Mouse (Mus musculus) c-Kit-positive CD71-positive TER-119-positive erythroid progenitor cells, embryonic 14.5 days (primary cell): ENCODE measurements around the gene 2310061N02Rik.
"Not testable (repeated sequence)": the region's sequence is repeated elsewhere in the genome, so short reads cannot be mapped to it uniquely, and the experiment has no call there.

Source experiments
- DNase-seq: peaks from one replicate; pipeline ENCODE4 v3.0.0-alpha.2; 2013; ENCODE audit warnings: low spot score

Gene 2310061N02Rik

DNA sequence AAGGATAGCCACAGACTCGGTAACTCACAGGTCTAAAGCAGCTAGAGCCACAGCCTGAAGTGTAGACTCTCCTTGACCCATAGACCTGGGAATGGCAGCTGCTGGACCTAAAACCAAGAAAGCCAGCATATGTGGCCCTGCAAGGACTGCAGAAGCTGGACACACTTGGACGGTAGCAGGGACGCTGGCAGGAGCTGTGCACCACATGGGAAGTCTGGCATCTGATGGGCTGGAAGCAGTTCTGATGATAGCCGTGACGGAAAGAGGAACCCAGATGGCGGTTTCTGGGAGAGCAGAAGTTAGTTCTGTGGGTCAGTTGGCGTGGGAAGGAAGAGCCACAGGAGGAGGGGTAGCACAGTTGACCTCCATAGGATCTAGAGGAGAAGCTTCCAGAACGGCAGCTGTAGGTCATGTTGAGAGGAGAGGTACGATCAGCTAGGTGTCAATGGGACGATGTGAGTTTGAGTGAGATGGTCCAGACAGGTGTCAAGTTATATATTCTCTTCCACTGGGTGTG is at the start of gene 2310061N02Rik:
Gene 2310061N02Rik, minus strand, starts transcription at position 467 of the 517 bp plus-strand sequence.
- DNase-seq = no peak

DNA sequence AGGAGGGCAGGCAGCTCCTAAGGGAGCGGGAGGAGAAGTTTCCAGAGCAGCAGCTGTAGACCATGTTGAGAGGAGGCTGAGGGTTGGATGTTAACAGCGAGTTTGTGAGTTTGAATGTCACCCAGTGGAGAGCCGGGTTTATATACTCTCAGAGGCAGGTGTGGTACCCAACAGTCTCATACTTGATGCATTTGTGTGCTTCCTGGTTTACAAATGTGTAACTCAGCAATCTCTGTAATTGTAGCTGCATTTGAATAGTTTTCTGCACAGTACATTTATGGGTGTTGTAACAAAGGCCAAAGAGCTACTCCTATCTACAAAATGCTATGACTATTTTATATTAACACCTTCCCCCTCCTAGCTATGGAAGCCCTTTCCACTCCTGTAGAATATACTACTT is 43.8 kb upstream of the 2310061N02Rik start, which contains the start of gene Krtap13:
Gene Krtap13, minus strand, starts transcription at position 101 of the 400 bp plus-strand sequence.
- DNase-seq = not testable (repeated sequence)

- DNase-seq = no peak
Measured at GRCm38 (mm10) chr16:88747943-88748342, 40.2 kb upstream of the 2310061N02Rik start.

- no peak for DNase-seq
Measured at GRCm38 (mm10) chr16:88744750-88745340, 37.1 kb upstream of the 2310061N02Rik start.

DNA sequence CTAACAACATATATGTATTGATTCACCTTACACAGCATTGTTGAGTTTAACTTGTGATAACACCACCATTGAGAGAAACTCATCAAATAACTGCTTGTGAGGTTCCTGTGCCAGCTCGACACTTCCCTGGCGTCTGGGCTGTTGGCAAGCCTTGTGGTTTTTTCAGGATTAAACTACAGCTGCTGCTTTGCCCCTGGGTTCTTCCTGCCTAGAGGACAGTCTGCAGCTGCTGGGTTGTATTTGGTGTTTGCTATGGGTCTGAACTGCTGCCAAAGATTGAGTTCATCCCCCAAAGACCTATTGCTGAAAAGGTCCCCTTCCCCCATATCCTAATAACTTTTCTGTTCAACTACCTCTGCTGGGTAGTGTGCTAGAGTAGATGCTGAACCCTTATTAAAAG is 27.6 kb upstream of the 2310061N02Rik start:
- no peak for DNase-seq

GRCm38 (mm10) chr16:88728812-88729275 is 21.1 kb upstream of the 2310061N02Rik start, which contains the start of gene Krtap13-1:
TSS of gene Krtap13-1 (plus strand) at chr16:88728862.
- DNase-seq = no peak

GRCm38 (mm10) chr16:88720031-88720430 is 12.3 kb upstream of the 2310061N02Rik start:
- no peak for DNase-seq

GRCm38 (mm10) chr16:88716549-88716948 is 8.8 kb upstream of the 2310061N02Rik start:
- no peak for DNase-seq

DNA sequence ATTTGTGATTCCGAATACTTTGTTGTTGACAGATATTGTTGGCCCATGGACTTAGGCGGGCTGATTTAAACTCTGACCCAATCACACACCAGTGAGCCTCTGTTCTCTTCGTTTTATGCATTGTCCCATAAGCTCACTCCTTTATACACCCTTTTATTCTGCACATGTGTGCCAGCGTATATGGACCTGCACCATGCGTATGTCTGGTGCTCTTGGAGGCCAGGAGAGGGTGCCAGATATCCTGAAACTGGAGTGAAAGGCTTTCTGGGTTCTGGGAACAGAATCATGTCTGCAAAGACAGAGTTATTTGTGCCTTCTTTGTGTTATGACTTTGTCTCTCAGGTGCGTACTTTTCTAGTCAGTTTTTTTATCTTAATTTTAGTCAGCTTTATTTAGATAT is 3.5 kb upstream of the 2310061N02Rik start:
- DNase-seq = no peak

- DNase-seq = no peak
Measured at GRCm38 (mm10) chr16:88710757-88711156, 3.0 kb upstream of the 2310061N02Rik start.

- no peak for DNase-seq
Measured at GRCm38 (mm10) chr16:88701072-88701864, 6.5 kb downstream of the 2310061N02Rik start.

- DNase-seq = no peak
Measured at GRCm38 (mm10) chr16:88696256-88696655, 11.5 kb downstream of the 2310061N02Rik start.

- DNase-seq = no peak
Measured at GRCm38 (mm10) chr16:88681282-88681681, 26.5 kb downstream of the 2310061N02Rik start.

DNA sequence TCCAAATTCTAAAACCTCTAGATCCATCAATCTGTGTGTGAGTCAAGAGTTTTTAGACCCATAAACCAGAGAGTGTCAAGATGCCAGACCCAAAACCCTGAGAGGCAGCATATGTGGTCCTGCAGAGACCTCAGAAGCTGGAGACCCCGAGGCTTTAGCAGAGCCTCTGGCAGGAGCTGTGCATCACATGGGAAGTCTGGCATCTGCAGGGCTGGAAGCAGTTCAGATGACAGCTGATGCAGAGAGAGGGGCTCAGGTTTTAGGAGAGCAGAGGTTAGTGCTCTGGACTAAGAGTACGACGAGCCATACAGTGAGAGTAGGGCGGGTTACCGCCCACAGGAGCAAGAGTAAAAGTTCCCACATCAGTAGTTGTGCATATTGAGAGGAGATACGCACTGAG is 28.7 kb downstream of the 2310061N02Rik start:
- DNase-seq = no peak

DNA sequence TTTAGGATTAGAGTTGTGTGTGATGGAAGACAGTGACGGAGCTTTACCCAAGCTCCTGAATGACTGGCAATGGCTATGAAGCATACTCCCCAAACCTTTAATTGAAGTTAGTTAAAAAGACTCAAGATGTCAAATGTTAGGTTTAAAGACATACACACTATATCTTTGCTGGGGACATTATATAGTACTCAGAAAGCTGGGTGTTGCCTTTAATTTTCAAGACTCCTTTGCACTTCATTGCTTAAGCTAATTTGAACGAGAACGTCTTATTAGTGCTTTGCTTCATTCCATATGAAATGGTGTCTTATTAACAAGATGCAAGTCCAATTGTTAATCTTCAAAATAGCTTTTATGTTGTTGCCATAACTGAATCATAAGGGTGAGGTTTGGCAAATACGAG is 36.2 kb downstream of the 2310061N02Rik start, which contains the start of gene Krtap27-1:
Gene Krtap27-1, minus strand, starts transcription at position 101 of the 400 bp plus-strand sequence.
- no peak for DNase-seq

DNA sequence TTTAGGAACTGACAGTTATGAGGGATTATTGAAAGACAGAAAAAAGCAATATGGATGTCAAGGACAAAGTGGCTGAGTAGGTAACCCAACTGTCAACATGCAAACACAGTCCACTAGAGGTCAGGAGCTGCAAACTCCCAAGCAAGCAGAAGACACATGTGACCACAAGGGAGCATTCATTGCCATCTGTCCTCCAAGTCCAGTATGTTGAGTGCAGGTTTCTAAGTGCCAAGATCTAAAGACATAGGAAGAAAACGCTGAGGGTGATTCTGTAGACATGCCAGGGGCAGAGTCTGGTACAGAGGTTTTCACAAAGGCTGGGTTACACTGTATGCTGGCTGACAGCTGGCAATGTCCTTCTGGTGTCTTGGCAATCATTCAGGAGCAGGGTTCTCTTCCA is 50.3 kb downstream of the 2310061N02Rik start:
- no peak for DNase-seq
